Mouse (Mus musculus) cortical plate, adult 2 months (tissue): ENCODE data around the gene Hspb3. TPM values are rescaled to one million over a fixed set of nuclear protein-coding genes. Genes with fewer than 3 reads are reported as not detected.

Experiments
- H3K27ac ChIP-seq: fragments of 200-500 bp; 2 replicates; pipeline ENCODE4 v1.5.1; 2012; ENCODE audit warnings: low read length, control low read depth, inconsistent platforms; ENCODE audit not compliant: insufficient read depth
- H3K4me1 ChIP-seq: fragments of 200-500 bp; 2 replicates; pipeline ENCODE4 v1.6.1; 2011; ENCODE audit warnings: low read length; ENCODE audit not compliant: control insufficient read depth, insufficient read depth
- H3K4me3 ChIP-seq: fragments of 200-500 bp; 2 replicates; pipeline ENCODE4 v1.5.1; 2011; ENCODE audit warnings: mild to moderate bottlenecking, low read length, control low read depth; ENCODE audit not compliant: insufficient read depth
- CTCF ChIP-seq: fragments of 200-500 bp; IDR thresholded peaks from 2 replicates; pipeline ENCODE4 v1.5.1; 2011; ENCODE audit warnings: mild to moderate bottlenecking, control low read depth, low read length; ENCODE audit not compliant: insufficient read depth; ENCODE audit errors: extremely low read depth
- POLR2A ChIP-seq: fragments of 200-500 bp; IDR thresholded peaks from 2 replicates; pipeline ENCODE4 v1.6.1; 2011; ENCODE audit warnings: mild to moderate bottlenecking, low read length, control low read depth; ENCODE audit not compliant: insufficient read depth; ENCODE audit errors: extremely low read depth
- polyA plus RNA-seq: library from polyadenylated mRNA; depleted of rRNA; stranded (reverse); fragments of >200 nt; gene quantifications from 2 replicates; pipeline ENCODE4 v1.2.3, GENCODE M21; 2012; rRNA removed

Hspb3 gene
- polyA plus RNA-seq, 1 experiment: 8.2 TPM

- H3K4me1 ChIP-seq: peaks cover 1% of the 10 kb centered on the region; the same call in 1 of the 2 replicates
- peak overlapping the region; percentile 59 for H3K4me3 ChIP-seq
- TF ChIP-seq CTCF (no peak), POLR2A (no peak)
- peak overlapping the region; percentile 95 for H3K27ac ChIP-seq
Measured at GRCm38 (mm10) chr13:113617338-113617890, 46.1 kb downstream of the Hspb3 start.

GRCm38 (mm10) chr13:113616751-113617337, 46.6 kb downstream of the Hspb3 start:
- TF ChIP-seq POLR2A: no peak
- no peak for TF ChIP-seq CTCF
- H3K4me3 ChIP-seq: peak overlapping the region; percentile 59
- H3K27ac ChIP-seq: peak overlapping the region; percentile 95; the same call in 1 of the 2 replicates
- peaks cover 1% of the 10 kb centered on the region; the same call in 1 of the 2 replicates for H3K4me1 ChIP-seq

- peak overlapping the region; percentile 59 for H3K4me3 ChIP-seq
- peaks cover 1% of the 10 kb centered on the region; the same call in 1 of the 2 replicates for H3K4me1 ChIP-seq
- H3K27ac ChIP-seq: peak overlapping the region; percentile 52
- no peak for TF ChIP-seq CTCF
- no peak for TF ChIP-seq POLR2A
Measured at GRCm38 (mm10) chr13:113615971-113616671, 47.4 kb downstream of the Hspb3 start.

GRCm38 (mm10) chr13:113615546-113615941, 47.9 kb downstream of the Hspb3 start:
- H3K27ac ChIP-seq: peak overlapping the region; percentile 52
- no peak for TF ChIP-seq CTCF
- no peak for TF ChIP-seq POLR2A
- peaks cover 4% of the 10 kb centered on the region; the same call in 1 of the 2 replicates for H3K4me1 ChIP-seq
- H3K4me3 ChIP-seq: peak overlapping the region; percentile 59

- H3K4me1 ChIP-seq: peaks cover 4% of the 10 kb centered on the region; the same call in 1 of the 2 replicates
- peak overlapping the region; percentile 59 for H3K4me3 ChIP-seq
- peak overlapping the region; percentile 52 for H3K27ac ChIP-seq
- TF ChIP-seq CTCF (no peak), POLR2A (no peak)
Measured at GRCm38 (mm10) chr13:113614635-113615545, 48.6 kb downstream of the Hspb3 start.

- H3K4me1 ChIP-seq: peaks cover 6% of the 10 kb centered on the region; the same call in 1 of the 2 replicates
- no peak overlapping the region for H3K27ac ChIP-seq
- peak overlapping the region; percentile 59; the same call in 1 of the 2 replicates for H3K4me3 ChIP-seq
- no peak for TF ChIP-seq CTCF
- TF ChIP-seq POLR2A: no peak
Measured at GRCm38 (mm10) chr13:113613882-113614281, 49.6 kb downstream of the Hspb3 start.

GRCm38 (mm10) chr13:113613341-113613740, 50.1 kb downstream of the Hspb3 start:
- H3K4me3 ChIP-seq: peak overlapping the region; percentile 9; the same call in 1 of the 2 replicates
- no peak for TF ChIP-seq POLR2A
- TF ChIP-seq CTCF: no peak
- H3K4me1 ChIP-seq: peaks cover 6% of the 10 kb centered on the region; the same call in 1 of the 2 replicates
- H3K27ac ChIP-seq: no peak overlapping the region

Other genes with a start within 250 kb of the Hspb3 start
- 12.8 and 13.8 TPM in 2 replicates for gene Snx18, start 45.1 kb downstream of the Hspb3 start, polyA plus RNA-seq
- gene Arl15, start 130.8 kb upstream of the Hspb3 start, polyA plus RNA-seq: 14.8 and 15.1 TPM in 2 replicates